Mouse (Mus musculus): ENCODE data around the gene Pecam1.

GRCm38 (mm10) chr11:106720379-106720778, 30.0 kb downstream of the Pecam1 start:
- TF ChIP-seq CTCF (IDR thresholded peaks at IDR 0.05; ENCODE audit: low read depth, low read length) = no peak
- no peak for TF ChIP-seq POLR2A (IDR thresholded peaks at IDR 0.05; ENCODE audit: insufficient read depth, low read length)
